Mouse (Mus musculus) liver, embryonic 16.5 days (tissue): ENCODE data around the gene Fbxw7. TPM values are rescaled to one million over a fixed set of nuclear protein-coding genes. Genes with fewer than 3 reads are reported as not detected.
"Not testable (repeated sequence)": the region's sequence is repeated elsewhere in the genome, so short reads cannot be mapped to it uniquely, and the experiment has no call there.

Experiments used
- ATAC-seq: fragments of 200-750 bp; cut with Nextera tagmentation; 2 replicates; pipeline ENCODE4 v1.8.0; 2017; ENCODE audit warnings: low read depth, mild to moderate bottlenecking, moderate number of reproducible peaks, moderate library complexity
- H3K27ac ChIP-seq: fragments of 300-500 bp; sonication (generic); 2 replicates; pipeline ENCODE4 v1.5.1; 2014; ENCODE audit warnings: mild to moderate bottlenecking, low read length
- H3K27me3 ChIP-seq: fragments of 300-500 bp; sonication (generic); 2 replicates; pipeline ENCODE4 v1.6.1; 2014; ENCODE audit warnings: low read depth, low read length, mixed read lengths; ENCODE audit not compliant: control insufficient read depth, insufficient read depth
- H3K36me3 ChIP-seq: fragments of 300-500 bp; sonication (generic); 2 replicates; pipeline ENCODE4 v1.6.1; 2014; ENCODE audit warnings: mild to moderate bottlenecking; ENCODE audit not compliant: control insufficient read depth, insufficient read depth
- H3K4me1 ChIP-seq: fragments of 300-500 bp; sonication (generic); 2 replicates; pipeline ENCODE4 v1.6.1; 2014; ENCODE audit warnings: low read depth, low read length, mixed read lengths; ENCODE audit not compliant: control insufficient read depth
- H3K4me2 ChIP-seq: fragments of 300-500 bp; sonication (generic); 2 replicates; pipeline ENCODE4 v1.6.1; 2014; ENCODE audit warnings: low read depth, low read length, mixed read lengths
- H3K4me3 ChIP-seq: fragments of 300-500 bp; sonication (generic); 2 replicates; pipeline ENCODE4 v1.5.1; 2014; ENCODE audit warnings: low read depth, mild to moderate bottlenecking, low read length
- H3K9ac ChIP-seq: fragments of 300-500 bp; sonication (generic); 2 replicates; pipeline ENCODE4 v1.6.1; 2014; ENCODE audit warnings: low read depth, low read length
- H3K9me3 ChIP-seq: fragments of 300-500 bp; sonication (generic); replicated peaks from 2 replicates; pipeline ENCODE4 v1.6.1; 2016; ENCODE audit warnings: low read length; ENCODE audit not compliant: control insufficient read depth
- WGBS: fragments of 180-500 bp; shearing (Covaris S2); extraction: QIAGEN DNeasy Blood & Tissue Kit; methylation state at CpG from one replicate; pipeline ENCODE4 v1.1.7; 2014; ENCODE audit not compliant: insufficient replicate concordance; 5-methylcytosine and 5-hydroxymethylcytosine counted together
- polyA plus RNA-seq: library from polyadenylated mRNA; unstranded; fragments of >200 nt; fragmentation: Nextera tagmentation; extraction: Ambion mirVana; gene quantifications from 2 replicates; pipeline ENCODE4 v1.2.1, GENCODE M21; 2015

The Fbxw7 gene
- polyA plus RNA-seq, 1 experiment from 2014 or later: 2.8 TPM

DNA sequence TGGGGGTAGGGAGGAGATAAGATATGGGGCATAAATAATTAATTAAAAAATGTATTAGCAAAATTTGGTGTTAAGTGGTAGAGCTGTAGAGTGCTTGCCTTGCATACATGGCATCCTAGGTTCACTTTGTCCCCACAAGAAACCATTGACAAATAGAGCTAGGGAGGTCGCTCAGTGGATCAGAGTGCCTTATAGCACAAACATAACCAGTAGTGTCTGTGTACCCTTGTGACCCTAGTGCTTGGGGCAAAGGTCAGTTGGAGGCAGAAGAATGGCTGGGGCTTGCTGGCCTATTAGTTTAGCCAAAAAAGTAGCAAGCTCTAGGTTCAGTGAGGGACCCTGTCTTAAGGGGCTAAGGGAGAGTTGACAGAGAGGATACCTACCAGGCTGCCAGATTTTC is 45.6 kb downstream of the Fbxw7 start:
- Histone ChIP-seq H3K4me2 (no peak overlapping the region), H3K4me3 (no peak overlapping the region), H3K36me3 (no peaks in the 10 kb centered on the region), H3K27ac (0 out of 2 replicates have a peak overlapping the region, but pooled peaks have one; percentile 30), H3K9me3 (no peaks in the 10 kb centered on the region), H3K27me3 (no peaks in the 10 kb centered on the region), H3K4me1 (peaks cover 3% of the 10 kb centered on the region; the same call in 1 of the 2 replicates), H3K9ac (no peak overlapping the region)
- ATAC-seq: peak; percentile 71
- WGBS: 55% methylated on average over 1 of the region's 1 CpGs

GRCm38 (mm10) chr3:84861817-84862216 is 46.7 kb downstream of the Fbxw7 start:
- H3K9me3 ChIP-seq, H3K4me1 ChIP-seq, H3K27me3 ChIP-seq, H3K9ac ChIP-seq, H3K4me3 ChIP-seq, H3K27ac ChIP-seq, ATAC-seq, H3K4me2 ChIP-seq, H3K36me3 ChIP-seq: not testable (repeated sequence)
- WGBS: 58% methylated on average over 3 of the region's 3 CpGs

DNA sequence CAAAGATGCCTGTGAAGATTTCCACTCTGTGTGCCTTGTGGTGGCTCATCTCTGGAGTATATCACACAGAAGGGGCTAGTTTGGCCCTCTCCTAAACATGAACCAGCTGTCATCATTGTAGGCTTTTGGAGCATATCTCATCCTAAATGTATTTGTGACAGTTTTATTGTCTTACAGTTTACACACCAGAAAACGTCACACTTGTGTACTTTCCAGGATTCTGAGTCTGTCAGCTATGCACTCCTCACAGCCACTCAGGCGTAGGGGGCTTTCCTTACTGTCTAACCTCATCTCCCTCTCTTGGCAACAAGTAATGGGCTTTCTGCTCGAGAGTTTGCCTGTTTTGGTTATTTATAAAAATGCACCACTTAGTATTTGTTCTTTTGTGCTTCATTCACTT is 50.6 kb downstream of the Fbxw7 start:
- ATAC-seq: no peak
- 60% methylated on average over 3 of the region's 3 CpGs for WGBS

DNA sequence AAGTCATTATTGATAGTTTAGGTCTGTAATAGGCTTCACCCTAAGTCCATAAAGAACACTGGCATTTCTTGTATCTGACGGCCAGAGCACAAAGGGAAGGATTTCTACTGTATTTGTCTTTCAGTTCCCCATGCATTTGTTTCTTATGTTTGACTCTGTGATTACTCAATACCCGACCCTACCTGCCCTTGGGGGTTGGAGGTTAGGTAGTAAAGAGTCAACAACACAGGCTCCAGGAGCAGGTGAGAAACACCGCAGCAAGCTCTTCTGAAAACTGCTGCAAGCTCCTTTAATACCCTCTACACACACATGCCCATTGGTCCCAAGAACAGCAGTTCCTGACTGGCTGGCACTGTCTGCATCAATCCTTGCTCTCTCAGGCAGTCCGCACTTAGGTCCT is 51.8 kb downstream of the Fbxw7 start:
- Histone ChIP-seq H3K4me3 (no peak overlapping the region), H3K4me1 (no peaks in the 10 kb centered on the region), H3K9ac (no peak overlapping the region), H3K27me3 (no peaks in the 10 kb centered on the region), H3K9me3 (no peaks in the 10 kb centered on the region), H3K4me2 (no peak overlapping the region), H3K27ac (no peak overlapping the region; the same call in 1 of the 2 replicates), H3K36me3 (no peaks in the 10 kb centered on the region)
- WGBS: 67% methylated on average over 4 of the region's 4 CpGs
- ATAC-seq: peak; percentile 64

More for the DNA sequence above, 50.6 kb downstream of the Fbxw7 start:
- H3K9me3 ChIP-seq: no peaks in the 10 kb centered on the region
- H3K27ac ChIP-seq: no peak overlapping the region
- H3K4me2 ChIP-seq: no peak overlapping the region
- no peaks in the 10 kb centered on the region for H3K4me1 ChIP-seq
- no peak overlapping the region for H3K4me3 ChIP-seq
- H3K27me3 ChIP-seq: no peaks in the 10 kb centered on the region
- H3K36me3 ChIP-seq: no peaks in the 10 kb centered on the region
- no peak overlapping the region for H3K9ac ChIP-seq

- 67% methylated on average over 1 of the region's 1 CpGs for WGBS
- no peak overlapping the region for H3K4me2 ChIP-seq
- no peaks in the 10 kb centered on the region for H3K4me1 ChIP-seq
- H3K9me3 ChIP-seq: no peaks in the 10 kb centered on the region
- no peak for ATAC-seq
- no peaks in the 10 kb centered on the region for H3K27me3 ChIP-seq
- no peak overlapping the region for H3K27ac ChIP-seq
- H3K36me3 ChIP-seq: no peaks in the 10 kb centered on the region
- no peak overlapping the region for H3K9ac ChIP-seq
- H3K4me3 ChIP-seq: no peak overlapping the region
Observed at GRCm38 (mm10) chr3:84867434-84867975, 52.4 kb downstream of the Fbxw7 start.

GRCm38 (mm10) chr3:84867991-84868390 is 52.9 kb downstream of the Fbxw7 start:
- Histone ChIP-seq H3K27ac (no peak overlapping the region), H3K4me2 (no peak overlapping the region), H3K4me1 (no peaks in the 10 kb centered on the region), H3K27me3 (no peaks in the 10 kb centered on the region), H3K9me3 (no peaks in the 10 kb centered on the region), H3K9ac (no peak overlapping the region), H3K4me3 (no peak overlapping the region), H3K36me3 (no peaks in the 10 kb centered on the region)
- ATAC-seq: no peak
- whole genome bisulfite sequencing: 47% methylated on average over 1 of the region's 1 CpGs

GRCm38 (mm10) chr3:84870126-84870525 is 55.1 kb downstream of the Fbxw7 start:
- Histone ChIP-seq H3K36me3 (no peaks in the 10 kb centered on the region), H3K27me3 (no peaks in the 10 kb centered on the region), H3K4me3 (no peak overlapping the region), H3K9me3 (no peaks in the 10 kb centered on the region), H3K4me2 (no peak overlapping the region), H3K4me1 (no peaks in the 10 kb centered on the region), H3K27ac (no peak overlapping the region), H3K9ac (no peak overlapping the region)
- ATAC-seq: no peak

GRCm38 (mm10) chr3:84875306-84875705 is 60.2 kb downstream of the Fbxw7 start:
- no peaks in the 10 kb centered on the region for H3K36me3 ChIP-seq
- no peak for ATAC-seq
- no peaks in the 10 kb centered on the region for H3K27me3 ChIP-seq
- WGBS: 72% methylated on average over 9 of the region's 9 CpGs
- H3K9me3 ChIP-seq: no peaks in the 10 kb centered on the region
- H3K9ac ChIP-seq: no peak overlapping the region
- no peaks in the 10 kb centered on the region for H3K4me1 ChIP-seq
- no peak overlapping the region for H3K27ac ChIP-seq
- H3K4me3 ChIP-seq: no peak overlapping the region
- no peak overlapping the region for H3K4me2 ChIP-seq

DNA sequence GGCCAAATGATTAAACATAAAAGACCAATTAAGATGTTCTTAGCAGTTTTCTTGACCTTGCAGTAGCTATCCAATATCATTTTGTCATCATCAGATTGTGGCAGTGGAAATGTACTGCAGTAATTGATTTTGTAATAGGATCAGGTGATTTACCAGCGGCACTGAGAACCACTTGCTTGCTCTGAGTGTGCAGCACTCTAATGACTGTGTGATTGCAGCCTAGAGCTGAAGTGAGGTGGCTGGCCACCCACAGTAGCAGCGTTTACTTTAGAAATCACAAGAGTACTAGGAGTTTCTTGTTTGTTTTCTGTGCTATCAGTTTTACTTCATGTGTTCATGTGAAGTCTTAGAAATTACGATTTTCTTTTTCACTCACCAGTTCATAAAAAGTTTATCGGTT is 61.1 kb downstream of the Fbxw7 start:
- Histone ChIP-seq H3K9ac (no peak overlapping the region), H3K4me3 (no peak overlapping the region), H3K4me1 (no peaks in the 10 kb centered on the region), H3K27me3 (no peaks in the 10 kb centered on the region), H3K27ac (no peak overlapping the region), H3K36me3 (no peaks in the 10 kb centered on the region), H3K4me2 (no peak overlapping the region), H3K9me3 (no peaks in the 10 kb centered on the region)
- no peak for ATAC-seq
- 77% methylated on average over 4 of the region's 4 CpGs for WGBS
